Mouse (Mus musculus) embryonic facial prominence, embryonic 10.5 days (tissue): ENCODE measurements around the gene Esr2. TPM values are rescaled to one million over a fixed set of nuclear protein-coding genes. Genes with fewer than 3 reads are reported as not detected.

Experiments
- DNase-seq: peaks from one replicate; pipeline ENCODE4 v3.0.0-alpha.2; 2017; ENCODE audit warnings: low spot score
- H3K27ac ChIP-seq: fragments of 300-500 bp; sonication (generic); replicated peaks from 2 replicates; pipeline ENCODE4 v1.5.1; 2016; ENCODE audit warnings: mild to moderate bottlenecking
- H3K27me3 ChIP-seq: fragments of 300-500 bp; sonication (generic); replicated peaks from 2 replicates; pipeline ENCODE4 v1.6.1; 2016; ENCODE audit warnings: low read depth, mild to moderate bottlenecking; ENCODE audit not compliant: poor library complexity, severe bottlenecking
- H3K36me3 ChIP-seq: fragments of 300-500 bp; sonication (generic); replicated peaks from 2 replicates; pipeline ENCODE4 v1.6.1; 2016; ENCODE audit warnings: mild to moderate bottlenecking, moderate library complexity
- H3K4me1 ChIP-seq: fragments of 300-500 bp; sonication (generic); 2 replicates; pipeline ENCODE4 v1.6.1; 2016
- H3K4me3 ChIP-seq: fragments of 300-500 bp; sonication (generic); 2 replicates; pipeline ENCODE4 v1.5.1; 2016; ENCODE audit warnings: mild to moderate bottlenecking, moderate library complexity
- H3K9me3 ChIP-seq: fragments of 300-500 bp; sonication (generic); 2 replicates; pipeline ENCODE4 v1.6.1; 2016; ENCODE audit warnings: mild to moderate bottlenecking
- WGBS: fragments of 180-500 bp; shearing (Covaris S2); methylation state at CpG from one replicate; pipeline ENCODE4 v1.1.7; 2016; 5-methylcytosine and 5-hydroxymethylcytosine counted together
- polyA plus RNA-seq: library from polyadenylated mRNA; unstranded; fragments of >200 nt; fragmentation: Nextera tagmentation; extraction: Ambion mirVana; gene quantifications from 2 replicates; pipeline ENCODE4 v1.2.1, GENCODE M21; 2016

Esr2 gene
- polyA plus RNA-seq, 1 experiment from 2014 or later = 0.20 TPM

GRCm38 (mm10) chr12:76071935-76072849 lies 104.9 kb downstream of the Esr2 start:
- Histone ChIP-seq H3K4me1 (peaks cover 51% of the 10 kb centered on the region), H3K4me3 (peak overlapping the region; percentile 64), H3K36me3 (peaks cover 58% of the 10 kb centered on the region), H3K27me3 (no peaks in the 10 kb centered on the region), H3K9me3 (no peaks in the 10 kb centered on the region), H3K27ac (peak overlapping the region; percentile 95)
- DNase-seq = peak; percentile 82
- 2% methylated on average over 19 of the region's 19 CpGs for WGBS

Other genes with a start within 250 kb of the Esr2 start
- not detected in 2 replicates for gene Tex21, start 69.5 kb upstream of the Esr2 start, polyA plus RNA-seq
- gene Mthfd1, start 78.0 kb upstream of the Esr2 start, polyA plus RNA-seq = 106 and 117 TPM in 2 replicates
- 2.3 and 2.7 TPM in 2 replicates for gene Akap5, start 147.6 kb upstream of the Esr2 start, polyA plus RNA-seq
- gene Zbtb25, start 192.3 kb upstream of the Esr2 start, polyA plus RNA-seq = 14.6 and 17.7 TPM in 2 replicates
- 9.4 and 10.0 TPM in 2 replicates for gene Zbtb1, start 193.0 kb upstream of the Esr2 start, polyA plus RNA-seq
- gene Hspa2, start 226.9 kb upstream of the Esr2 start, polyA plus RNA-seq = 5.4 and 5.9 TPM in 2 replicates
- 1.6 and 1.8 TPM in 2 replicates for gene Ppp1r36, start 240.3 kb upstream of the Esr2 start, polyA plus RNA-seq